Mouse (Mus musculus): ENCODE data around the gene Gramd4.

DNA sequence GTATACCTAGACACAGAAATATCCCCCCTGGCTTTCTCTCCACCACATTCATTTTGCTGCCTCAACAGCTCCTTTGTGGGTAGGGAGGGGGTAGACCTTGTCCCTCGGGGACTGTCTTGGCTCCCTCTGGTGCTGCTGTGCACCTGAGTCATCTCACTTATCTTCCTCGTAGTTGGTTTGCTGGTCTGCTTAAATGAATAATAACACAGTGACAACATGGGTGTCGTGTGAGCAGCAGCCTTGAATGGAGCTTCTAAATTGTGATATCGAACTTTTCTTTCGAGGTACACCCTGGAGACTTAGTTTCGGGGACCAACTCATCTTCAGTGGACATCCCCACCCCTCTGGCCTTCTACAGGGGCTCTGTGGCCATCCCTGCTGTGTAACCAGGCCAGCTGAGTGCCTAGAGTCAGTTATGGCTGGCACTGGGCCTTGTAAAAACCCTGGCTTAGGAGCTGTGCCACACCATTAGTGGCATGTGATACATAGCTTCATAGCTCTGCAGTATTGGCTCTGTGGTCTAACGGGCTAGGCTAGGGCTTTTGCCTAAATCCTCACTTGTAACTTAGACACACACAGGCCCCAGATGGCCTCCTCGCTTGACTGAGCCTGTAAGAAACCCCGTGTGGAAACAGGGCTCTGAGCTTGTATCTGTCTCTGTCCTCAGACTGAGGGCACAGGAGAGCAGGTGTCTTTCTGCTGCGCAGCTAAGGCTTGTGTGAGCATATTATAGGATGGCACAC lies 53.0 kb downstream of the Gramd4 start:
- TF ChIP-seq CTCF (IDR thresholded peaks at IDR 0.05; ENCODE audit: control insufficient read depth, insufficient read depth, insufficient read length): no peak
- TF ChIP-seq FOSL1 (IDR thresholded peaks at IDR 0.05; ENCODE audit: insufficient read depth, low read length, poor library complexity, severe bottlenecking): no peak
